Mouse (Mus musculus): ENCODE data around the gene Klhl42.
A peak's percentile ranks its signal among the peaks of the same experiment; 100 is the strongest.

The Klhl42 gene

DNA sequence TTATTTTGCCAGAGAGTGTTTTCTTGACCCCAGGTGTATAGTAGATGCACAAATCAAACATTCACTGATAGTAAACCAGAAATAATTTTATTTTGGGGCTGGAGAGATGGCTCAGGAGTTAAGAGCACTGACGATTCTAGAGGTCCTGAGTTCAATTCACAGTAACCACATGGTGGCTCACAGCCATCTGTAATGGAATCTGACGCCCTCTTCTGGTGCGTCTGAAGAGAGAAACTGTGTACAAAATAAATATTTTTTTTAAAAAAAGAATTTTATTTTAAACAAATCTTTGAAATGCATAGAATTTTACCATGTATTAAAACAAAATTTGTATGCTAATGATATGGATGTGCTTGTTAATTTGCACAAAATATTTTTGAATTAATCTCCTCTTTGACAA is 2.7 kb upstream of the Klhl42 start:
- DNase-seq, result no peak

DNA sequence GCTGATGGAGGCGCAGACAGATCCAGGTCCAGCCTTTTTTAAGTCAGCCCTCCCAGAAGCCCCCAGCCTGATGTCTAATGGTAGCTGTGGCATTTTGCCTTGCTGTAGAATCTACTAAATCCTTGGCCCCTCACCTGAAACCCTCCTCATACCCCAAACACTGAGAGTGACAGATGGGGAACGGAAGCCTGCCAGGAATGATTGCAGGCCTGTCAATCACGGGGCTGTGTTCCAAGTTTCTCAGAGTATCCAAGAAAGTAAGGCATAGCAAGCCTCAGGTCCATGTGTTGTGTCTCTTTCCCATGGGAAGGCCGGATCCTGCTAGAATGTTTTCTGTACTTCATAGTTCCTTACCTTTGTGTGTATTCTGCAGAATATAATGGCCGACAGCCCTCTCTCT is 988 bp upstream of the Klhl42 start:
- no peak for DNase-seq

DNA sequence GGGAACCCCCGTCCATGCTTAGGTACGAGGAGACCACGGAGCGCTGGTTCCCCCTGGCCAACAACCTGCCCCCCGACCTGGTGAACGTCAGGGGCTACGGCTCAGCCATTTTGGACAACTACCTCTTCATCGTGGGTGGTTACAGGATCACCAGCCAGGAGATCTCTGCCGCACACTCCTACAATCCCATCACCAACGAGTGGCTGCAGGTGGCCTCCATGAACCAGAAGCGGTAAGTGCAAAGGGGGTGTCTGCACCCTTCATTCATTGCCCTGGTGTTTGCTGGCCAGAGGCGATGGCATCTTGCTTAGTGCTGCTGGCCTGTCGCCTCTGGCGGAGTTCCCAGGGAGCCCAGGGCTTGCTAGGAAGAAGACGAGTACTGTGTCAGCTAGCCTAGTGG is 957 bp downstream of the Klhl42 start:
- DNase-seq, result peak; percentile 30

DNA sequence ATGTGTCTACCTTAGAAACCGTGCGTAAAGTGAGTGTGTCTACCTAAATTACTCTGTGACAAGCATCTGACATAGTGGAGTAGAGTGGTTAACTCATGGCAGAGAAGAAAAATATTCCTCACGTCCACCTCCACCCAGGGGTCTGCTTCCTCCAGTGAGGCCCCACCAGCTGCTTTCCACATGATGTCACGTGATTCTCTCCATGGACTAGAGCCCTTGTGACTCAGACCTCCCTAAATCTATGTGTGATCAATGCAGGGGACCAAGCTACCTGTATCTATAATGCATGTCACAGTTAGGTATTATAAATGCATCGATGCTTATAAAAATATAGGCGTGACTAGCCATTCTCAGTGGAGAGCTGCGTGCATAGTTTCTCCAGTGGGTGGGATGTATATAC is 3.6 kb downstream of the Klhl42 start:
- no peak for DNase-seq

DNA sequence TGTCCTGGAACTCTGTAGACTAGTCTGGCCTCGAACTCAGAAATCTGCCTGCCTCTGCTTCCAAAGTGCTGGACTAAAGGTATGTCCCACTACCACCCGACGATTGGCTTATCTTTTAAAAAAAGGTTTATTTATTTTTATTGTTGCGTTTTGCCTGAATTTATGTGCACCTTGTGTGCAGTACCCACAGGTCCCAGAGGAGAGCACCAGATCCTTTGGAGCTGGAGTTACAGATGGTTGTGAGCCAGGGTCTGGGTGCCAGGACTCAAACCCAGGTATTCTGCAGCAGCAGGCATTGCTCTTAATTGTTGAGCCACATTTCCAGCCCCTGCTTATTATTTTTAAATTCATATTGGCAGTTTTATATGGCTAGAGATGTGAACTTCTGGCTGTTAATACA is 4.9 kb downstream of the Klhl42 start:
- no peak for DNase-seq

DNA sequence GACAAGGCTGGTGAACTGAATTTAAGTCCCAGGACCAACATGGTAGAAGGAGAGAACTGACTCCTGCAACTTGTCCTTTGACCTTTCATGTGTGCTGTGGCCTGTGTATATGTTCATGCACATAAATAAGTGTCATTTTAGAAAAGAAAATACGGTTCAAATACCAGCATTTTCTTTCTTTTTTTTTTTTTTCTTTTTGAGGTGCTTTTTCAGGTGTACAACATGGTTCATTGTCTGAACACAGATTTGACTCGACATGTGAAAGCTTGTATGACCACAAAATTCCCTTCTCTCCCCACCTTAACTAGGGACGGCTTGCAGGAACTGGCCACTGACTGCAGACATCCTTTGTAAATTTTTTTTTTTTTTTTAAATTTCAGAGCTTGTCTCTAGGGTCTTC is 5.8 kb downstream of the Klhl42 start:
- no peak for DNase-seq

DNA sequence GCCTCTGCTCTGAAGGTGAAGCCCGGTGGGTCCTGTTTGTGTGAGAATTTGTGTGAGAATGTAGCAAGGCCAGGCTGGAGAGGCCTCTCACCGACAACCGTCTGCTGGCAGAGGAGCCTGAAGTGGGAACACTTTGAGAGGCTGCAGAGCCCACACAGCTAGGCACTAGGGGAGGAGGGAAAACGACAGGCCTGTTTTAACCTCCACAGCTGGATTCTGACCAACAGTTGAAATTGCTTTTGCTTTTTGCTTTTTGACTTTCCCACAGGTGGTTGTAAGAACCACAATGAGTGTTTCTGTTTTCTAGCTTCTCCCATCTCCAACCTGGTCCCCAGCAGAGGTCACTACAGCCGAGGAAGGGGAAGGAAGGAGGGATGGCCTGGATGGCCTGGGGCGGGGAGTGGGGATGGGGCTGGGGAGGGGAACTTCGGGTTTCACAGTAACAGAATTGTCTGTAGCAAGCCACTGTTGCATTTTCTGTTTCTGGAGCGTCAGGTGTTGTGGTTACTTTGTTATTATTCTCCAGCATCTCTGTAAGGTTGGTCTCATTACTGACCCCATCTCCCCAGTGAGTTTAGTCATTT is 6.3 kb downstream of the Klhl42 start:
- DNase-seq, result no peak

DNA sequence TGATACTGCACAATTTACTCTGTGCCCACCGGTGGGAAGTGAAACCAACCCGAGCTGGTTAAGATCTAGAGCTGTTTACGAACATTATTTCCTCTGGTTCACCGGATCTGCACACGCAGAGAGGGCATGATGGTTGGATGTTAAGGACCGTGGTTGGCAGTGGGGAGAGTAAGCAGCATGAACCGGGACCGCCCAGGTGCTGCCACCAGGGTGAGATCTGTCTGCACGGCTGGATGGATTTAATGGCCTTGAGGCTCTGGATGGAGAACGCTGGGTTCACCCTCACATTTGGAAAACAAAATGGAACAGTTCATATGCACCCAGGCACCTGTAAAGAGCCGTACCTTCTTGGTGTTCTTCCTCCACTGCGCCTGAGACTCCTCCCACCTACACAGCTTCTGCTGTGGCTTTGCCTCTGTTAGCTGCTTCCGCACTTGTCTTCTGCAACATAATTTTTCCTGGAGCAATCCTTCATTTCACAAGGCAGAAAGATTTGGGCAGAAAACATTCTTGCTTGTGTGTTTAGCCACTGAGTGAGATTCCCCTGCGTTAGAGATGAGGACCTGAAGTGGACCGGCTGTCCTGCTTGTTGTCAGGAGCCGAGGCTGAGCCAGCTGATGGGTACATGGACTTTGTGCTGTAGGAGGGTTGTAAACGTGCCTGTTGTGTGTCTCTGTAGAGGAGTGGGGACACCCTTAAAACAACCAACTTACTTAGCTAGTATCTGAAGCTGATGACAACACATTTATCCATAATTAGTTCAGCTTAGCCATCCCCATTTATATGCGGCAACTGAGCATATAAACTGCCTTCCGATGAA is 8.5 kb downstream of the Klhl42 start:
- no peak for DNase-seq

DNA sequence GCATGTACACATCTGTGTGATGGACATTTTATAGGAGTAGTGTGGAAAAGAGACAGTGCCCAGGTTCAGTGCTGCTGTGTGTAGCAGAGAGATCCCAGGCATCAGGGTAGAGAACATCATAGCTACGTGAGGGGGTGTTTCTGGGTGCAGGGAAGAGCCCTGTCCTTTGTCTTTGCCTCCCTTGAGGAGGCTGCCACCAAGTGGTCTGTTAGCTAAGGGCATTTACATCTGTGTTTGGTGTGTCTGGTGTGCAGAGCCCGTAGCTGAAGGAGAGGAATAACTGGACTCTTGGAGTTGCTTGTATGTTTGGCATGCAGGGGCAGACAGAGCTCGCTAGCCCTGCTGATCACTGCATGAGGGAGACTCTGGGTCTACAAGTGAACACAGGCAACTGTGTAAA is 11.1 kb downstream of the Klhl42 start:
- no peak for DNase-seq

DNA sequence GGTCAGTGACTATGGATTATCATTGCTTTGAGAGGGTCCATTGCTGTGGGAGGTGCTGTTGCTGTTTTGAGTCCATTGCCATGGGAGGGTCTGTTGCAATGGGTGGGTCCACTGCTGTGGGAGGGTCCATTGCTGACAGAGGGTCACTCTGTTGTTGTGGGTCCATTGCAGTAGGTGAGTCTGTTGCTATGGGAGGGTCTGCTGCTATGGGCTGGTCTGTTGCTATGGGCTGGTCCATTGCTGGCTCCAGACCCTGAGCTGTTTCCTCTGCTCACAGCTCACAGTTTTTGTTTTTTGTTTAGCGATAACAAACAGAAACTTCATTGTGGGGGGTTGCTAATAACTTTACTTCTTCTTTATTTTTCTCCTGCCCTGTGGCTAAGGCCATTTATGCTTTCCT is 14.3 kb downstream of the Klhl42 start:
- DNase-seq, result no peak

DNA sequence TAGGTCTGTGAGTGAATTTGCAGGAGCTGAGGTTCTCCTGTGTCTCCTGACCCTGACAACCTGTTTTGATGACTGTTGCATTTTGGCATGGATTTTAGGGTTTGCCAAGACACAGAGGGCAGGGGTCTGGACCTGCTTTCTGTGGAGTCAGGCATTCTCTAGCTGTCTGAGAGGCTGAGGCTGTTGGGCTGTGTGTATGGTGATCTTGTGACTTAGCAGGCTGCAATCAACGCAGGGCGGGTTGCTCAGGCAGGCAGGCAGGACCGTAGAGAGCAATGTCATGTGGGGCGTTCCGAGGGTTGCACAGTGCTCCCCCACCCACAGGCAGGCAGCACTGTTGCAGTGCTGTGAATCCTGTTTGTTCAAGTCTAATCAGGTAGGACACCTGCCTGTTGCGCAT is 15.5 kb downstream of the Klhl42 start:
- DNase-seq, result no peak

DNA sequence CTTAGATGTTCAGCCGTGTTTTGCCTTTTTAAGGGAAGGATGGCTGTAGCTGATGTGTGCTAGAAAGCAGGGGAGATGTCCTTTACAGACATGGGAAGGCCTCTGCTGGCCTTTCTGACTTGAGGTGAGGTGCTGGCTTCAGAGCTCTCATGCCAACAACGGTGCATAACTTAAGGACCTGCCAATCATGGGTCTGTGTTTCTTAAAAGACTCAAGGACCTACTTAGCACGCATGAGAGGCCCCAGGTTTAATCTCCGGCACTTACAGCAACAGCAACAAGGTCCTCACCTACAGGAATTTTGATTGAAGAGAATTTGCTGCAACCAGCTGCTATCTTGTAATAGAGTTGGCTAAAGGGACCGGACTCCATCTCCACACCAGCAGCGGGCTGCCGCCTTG is 18.1 kb downstream of the Klhl42 start:
- no peak for DNase-seq

DNA sequence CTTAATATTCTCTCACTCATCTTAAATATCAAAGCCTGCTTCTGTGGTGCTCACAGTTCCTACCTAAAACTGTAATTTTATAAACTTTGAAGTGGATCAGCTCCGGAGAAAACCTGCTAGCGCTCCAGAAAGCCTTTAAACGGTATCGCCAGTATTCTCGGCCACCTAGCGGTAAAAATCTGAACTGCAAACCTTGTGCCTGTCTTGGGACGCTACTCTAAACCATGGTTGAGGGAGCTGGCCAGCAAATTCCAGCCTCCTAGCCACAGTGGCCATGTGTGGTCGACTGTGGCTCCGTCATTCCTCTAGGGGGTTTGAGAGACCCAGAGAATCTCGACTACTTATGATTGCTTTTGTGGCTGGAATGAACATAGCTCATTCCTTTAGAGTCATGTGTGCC is 25.4 kb downstream of the Klhl42 start:
- peak; percentile 73 for DNase-seq

DNA sequence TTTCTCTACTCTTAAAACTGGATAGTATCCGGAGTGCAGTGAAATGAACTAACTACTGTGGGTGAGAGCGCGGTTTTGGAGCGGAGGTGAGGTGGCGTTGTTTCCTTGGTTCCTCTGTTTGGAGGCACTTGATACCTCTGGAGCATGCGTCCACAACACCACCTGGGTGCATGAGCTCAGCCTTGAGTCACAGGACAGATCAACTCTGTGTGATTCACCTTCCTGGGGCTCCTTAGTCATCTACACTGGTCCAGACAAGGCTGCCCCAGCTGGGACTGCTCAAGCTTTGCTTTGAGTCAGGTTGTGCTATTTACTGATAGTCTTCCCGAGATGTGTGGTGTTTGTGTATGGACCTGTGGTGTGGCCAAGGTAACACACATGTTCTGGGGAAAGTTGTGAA is 26.6 kb downstream of the Klhl42 start:
- no peak for DNase-seq

DNA sequence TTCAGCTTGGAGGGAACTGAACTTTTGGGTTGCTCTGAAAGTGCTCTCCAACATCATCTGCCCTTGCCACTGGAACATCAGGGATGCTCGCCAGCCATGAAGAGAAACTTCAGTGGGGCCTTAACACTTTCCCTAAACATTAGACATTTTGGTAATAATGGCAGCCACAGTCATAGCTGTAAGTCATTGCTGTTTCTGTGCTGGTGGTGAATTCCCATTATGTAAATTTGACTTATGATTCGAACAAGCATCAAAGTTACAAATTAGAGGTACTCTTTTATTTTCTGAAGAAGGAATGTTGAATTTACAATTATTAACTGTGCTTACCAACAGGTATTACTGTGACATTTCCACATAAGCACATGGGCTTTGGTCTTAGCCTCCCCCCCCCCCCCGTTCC is 27.0 kb downstream of the Klhl42 start:
- no peak for DNase-seq

DNA sequence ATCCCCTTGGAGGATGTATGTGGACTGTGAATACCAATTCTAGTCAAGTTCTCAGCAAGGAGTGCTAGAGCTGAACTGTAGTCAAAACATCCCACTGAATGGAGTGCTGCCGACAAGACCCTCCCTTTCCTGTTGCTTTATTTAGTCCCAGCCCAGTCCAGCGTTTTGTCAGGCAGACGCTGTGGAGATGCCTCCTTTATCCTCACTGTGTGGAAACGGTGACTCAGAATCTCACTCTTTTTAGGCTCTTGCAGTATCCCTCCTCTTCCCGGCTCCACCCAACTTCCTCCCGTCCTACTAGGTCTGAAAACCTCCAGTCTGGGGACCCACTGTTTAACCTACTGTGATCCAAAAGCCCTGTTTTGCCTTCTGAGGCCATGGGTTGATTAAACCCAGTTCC is 30.1 kb downstream of the Klhl42 start:
- DNase-seq, result no peak

DNA sequence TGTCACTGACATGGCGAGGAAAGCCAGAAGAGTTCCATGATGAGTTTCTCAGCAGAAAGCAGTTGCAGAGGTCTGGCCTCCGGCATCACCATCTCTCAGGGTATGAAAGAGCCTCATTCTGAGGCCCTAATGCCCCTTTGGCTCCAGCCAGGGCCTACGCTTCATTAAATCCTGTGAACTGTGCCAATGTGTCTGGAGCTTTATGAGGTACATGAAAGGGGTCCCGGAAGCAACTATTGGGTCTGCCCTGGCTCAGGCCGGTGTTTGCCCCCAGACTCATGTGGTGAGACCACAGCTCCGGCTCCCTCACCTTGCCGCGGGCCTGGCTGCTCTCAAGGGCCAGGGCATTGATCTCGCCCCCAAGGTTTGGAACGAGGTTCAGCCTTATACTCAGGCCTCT is 36.1 kb downstream of the Klhl42 start:
- DNase-seq, result no peak

DNA sequence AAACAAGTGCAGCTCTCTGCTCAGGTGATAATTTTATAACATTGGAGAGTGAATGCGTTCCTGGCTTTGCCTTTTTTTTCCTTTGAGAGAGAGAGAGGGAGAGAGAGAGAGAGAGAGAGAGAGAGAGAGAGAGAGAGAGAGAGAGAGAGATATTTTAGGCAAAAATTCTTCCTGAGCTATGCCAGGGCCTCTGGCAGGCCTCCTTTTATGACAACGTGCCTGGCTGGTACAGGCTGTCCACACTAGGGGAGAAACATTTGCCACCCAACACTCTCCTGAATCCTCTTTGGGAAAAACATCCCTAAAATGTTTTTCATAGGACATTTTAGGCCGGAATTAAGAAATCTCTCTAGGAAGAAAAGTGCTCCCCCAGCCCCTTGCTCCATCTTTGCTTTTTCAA is 47.1 kb downstream of the Klhl42 start:
- DNase-seq, result no peak

DNA sequence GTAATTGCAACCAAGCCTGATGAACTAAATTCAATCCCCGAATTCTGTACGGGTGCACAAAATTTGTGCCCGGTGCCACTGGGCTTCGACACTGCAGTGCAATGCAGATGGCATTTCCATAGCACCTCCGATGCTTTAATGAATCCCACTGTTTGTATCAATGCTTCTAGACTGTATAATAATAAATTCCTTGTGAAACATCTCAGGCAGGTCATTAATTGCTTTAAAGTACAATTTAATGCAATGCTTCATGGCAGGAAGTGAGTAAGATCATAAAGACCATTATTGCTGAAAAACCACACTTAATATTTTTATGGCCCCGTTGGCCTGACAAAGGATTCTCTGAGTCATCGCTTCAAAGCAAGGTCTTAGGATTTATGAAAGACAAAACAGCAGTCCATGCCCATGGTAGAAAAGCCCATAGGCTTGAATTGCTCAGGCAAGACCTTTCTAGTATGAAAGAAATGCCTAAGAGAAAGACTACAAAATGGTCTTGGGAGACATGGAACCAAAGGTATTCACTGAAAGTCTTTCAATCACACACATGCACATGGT is 49.5 kb downstream of the Klhl42 start:
- no peak for DNase-seq

DNA sequence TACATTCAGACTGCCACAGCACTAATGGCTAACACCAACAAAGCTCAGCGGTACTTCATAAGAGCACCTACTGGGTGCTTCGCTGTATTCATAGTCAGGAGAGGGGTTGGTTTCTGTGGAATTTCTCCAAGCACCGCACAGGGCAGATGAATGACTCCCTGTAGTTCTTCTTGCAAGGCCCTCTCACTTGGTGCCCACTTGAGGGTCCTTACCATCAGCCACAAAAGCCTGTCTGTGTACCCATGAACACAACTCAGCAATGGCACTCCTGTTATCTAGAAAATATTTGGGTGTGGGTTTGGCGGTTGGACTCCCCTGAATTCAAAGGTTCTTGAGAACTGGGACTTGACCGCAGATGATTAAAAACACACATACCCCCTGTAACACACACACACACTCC is 53.5 kb downstream of the Klhl42 start:
- DNase-seq, result no peak

DNA sequence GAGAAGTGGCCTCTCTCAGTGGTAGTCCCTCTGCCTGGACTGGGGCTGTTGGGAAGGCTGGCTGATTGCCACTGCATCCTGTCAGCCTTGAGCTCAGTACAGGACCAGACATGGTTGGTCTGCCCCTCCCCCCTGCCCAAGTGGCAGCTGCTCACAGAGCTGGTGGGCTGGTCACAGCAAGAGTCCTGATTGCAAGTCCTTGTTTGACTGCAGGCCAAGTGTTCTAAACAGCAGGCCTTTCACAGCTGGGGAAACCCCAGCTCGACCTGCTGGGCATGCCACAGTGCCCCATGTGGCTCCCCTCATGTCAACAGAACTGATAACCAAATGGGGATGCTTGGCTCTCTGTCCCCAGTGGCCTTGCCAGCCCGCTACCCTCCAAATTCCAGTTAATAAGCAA is 54.1 kb downstream of the Klhl42 start:
- peak; percentile 45 for DNase-seq

DNA sequence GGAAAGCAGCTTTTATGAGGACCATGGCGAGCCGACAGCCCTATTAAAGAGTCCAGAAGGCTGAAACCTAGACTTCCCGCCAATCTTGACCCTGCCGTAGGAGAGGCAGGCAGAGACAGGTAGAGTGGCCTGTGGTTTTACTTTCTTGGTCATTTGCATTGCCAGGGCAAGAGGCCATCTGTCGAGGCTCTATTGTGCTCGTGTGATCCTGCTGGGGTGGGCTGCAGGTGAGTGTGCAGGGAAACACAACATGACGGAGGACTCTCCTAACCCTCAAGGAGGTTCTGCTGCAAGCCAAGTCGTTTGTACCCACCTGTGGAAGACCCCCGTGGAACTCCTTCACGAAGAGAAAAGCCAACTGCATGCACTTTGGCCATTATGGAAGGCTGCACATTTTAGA is 54.6 kb downstream of the Klhl42 start:
- no peak for DNase-seq

DNA sequence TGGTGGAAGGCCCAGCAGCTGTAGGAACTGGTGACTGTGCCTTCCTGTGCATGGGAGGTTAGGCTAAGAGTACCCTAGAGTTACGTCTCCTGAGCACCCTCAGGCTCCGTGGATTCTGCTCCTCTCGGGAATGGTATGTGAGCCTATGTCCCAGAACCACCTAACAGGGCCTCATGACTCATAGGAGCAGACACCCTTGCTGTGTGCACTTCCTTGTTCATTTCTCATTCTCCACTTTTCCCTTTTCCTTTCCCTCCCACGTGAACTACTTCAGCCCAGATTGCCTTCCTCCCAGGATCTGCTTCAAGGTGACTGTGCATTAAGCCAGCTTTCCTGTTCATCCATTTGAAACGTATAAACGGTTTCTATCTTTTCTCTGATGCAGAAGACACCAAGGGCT is 59.9 kb downstream of the Klhl42 start:
- no peak for DNase-seq

DNA sequence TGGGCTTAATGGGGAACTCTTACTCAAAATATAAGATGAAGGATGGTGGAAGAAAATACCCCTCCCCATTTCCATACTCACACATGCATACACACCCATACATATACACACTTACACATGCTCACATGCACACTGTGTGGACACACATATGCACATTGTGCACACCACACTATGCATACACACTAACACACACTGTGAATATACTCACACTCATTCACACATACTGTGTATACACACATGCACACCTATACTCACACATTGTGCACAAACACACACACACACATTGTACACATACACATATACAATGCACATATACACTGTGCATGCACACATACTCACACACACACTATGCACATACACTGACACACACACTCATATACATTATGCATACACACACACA is 60.7 kb downstream of the Klhl42 start:
- DNase-seq, result no peak

DNA sequence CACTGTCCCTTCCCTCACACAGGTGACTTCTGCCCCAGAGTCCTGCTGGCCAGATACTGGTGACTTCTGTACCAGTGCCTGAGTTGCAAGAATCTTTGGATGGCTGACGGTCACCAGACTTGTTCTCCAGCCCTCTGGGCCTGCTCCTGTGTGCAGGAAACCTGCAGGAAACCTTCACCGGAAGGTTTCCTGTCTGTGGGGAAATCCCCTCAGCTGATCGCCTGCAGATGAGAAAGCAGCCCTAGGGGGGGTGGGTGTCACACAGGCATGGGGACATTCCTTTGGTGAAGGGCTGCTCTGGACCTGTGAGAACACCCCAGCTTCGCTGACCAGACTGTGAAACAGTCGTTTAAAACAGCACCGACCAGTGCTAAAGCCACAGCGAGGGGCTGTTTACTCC is 63.9 kb downstream of the Klhl42 start:
- DNase-seq, result no peak
